Mouse (Mus musculus) E14TG2a.4 (cell line): ENCODE measurements around the gene Hacl1.

Experiments used
- CTCF ChIP-seq: conservative IDR thresholded peaks from 2 replicates; pipeline ENCODE4 v1.5.1; 2014; ENCODE audit warnings: low read length
- NANOG ChIP-seq: IDR thresholded peaks from 2 replicates; pipeline ENCODE4 v1.6.1; 2014; ENCODE audit warnings: borderline replicate concordance, low read length, mixed read lengths
- POU5F1 ChIP-seq: IDR thresholded peaks from 2 replicates; pipeline ENCODE4 v1.6.1; 2014; ENCODE audit warnings: low read length, borderline replicate concordance

DNA sequence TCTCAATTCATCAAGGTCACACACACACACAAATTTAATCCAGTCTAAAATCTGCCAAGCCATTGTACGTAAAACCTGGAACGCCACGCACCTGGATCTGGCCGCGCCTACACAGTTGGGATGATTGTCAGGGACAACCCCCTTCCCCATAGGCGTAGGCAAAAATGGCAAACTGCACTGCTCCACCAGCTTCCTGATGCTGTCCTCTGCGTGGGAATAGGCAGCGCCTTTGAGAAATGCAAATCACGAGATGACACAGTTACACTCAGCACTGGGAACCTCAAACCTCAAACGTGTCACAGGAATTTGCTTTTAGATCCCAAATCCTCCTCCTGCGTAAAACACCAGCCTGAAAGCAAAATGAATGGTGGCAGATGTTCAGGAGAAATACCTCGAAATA, 18.3 kb downstream of the Hacl1 start:
- TF ChIP-seq CTCF (no peak), POU5F1 (no peak), NANOG (no peak)
